Mouse (Mus musculus) mammary gland, adult 2 months (tissue): Measurements from ENCODE around the gene Rimkla. TPM values are rescaled to one million over a fixed set of nuclear protein-coding genes. Genes with fewer than 3 reads are reported as not detected.

Experiments used
- polyA plus RNA-seq: library from polyadenylated mRNA; depleted of rRNA; stranded (reverse); fragments of >200 nt; gene quantifications from 2 replicates; pipeline ENCODE4 v1.2.3, GENCODE M21; 2012; ENCODE audit warnings: low replicate concordance; rRNA removed

Gene Rimkla
- 0.10 and 0.49 TPM in 2 replicates for polyA plus RNA-seq

DNA sequence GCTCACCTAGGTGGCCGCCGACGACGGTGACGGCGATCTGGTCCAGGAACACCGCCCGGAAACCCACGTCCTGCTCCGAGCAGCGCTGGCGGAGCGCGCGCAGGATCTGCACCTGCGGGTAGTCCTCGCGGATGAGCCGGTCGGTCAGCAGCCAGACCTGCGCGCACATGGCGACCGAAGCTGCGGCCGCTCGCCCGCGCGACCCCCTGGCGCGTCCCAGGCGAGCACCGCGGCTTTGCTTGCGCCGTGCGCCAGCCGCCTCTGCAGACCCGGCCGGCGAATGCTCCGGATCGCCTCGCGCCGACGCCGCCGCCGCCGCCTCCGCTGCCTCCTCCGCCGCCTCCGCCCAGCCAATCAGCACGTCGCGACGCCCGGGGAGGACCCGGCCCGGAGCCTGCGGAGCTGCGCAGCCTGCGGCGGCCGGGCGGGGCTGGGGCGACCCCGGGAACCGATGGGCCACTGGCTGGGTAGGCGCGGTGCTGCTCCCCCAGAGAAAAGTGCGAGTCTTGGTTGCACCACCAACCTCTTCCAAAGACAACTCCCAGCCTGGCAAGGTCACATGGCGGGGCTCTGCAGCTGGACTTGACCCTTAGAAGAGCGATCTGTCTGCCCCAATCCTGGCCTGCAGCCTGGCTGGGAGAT lies at the start of gene Rimkla:
Rimkla (minus strand) TSS at position 338 of the 642 bp plus-strand sequence.

DNA sequence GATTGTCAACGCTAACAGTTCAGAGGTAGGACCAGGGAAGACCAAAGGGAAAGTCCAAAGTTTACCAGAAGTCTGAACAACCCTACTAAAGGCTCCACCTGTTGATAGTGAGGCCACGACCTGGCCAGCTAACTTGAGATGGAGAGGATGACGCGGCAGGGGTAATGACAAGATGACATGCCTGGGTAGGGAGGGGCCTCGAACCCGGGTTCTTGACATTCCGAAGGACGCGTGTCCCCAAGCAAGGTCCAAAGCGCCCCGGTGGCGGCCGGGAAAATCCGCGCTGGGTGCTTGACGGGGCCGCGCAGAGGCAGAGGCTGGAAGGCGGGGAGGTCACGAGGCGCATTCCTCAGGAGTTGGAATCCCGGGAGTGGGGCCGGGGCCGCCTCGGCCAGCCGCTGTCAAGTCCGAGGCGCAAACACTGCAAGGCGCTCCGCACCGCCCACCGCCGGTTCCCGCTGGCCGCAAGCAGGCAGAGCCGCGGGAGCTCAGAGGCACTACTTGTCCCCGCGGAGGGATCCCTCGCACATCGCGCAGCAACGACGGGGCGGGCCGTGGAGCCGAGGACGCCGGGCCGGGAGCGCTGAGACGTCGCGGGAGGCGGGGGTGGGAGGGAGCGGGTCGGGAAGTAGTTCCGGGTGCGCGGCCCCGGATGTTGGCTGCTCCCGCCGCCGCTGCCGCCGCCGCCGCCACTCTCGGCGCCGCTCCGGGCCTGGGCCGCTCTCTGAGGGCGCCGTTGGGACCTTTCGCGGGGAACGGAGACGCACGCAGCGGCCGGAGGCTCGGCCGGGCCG lies 46.8 kb upstream of the Rimkla start, which contains the start of gene Frg2f1:
Frg2f1 (minus strand) TSS at position 499 of the 794 bp plus-strand sequence.

DNA sequence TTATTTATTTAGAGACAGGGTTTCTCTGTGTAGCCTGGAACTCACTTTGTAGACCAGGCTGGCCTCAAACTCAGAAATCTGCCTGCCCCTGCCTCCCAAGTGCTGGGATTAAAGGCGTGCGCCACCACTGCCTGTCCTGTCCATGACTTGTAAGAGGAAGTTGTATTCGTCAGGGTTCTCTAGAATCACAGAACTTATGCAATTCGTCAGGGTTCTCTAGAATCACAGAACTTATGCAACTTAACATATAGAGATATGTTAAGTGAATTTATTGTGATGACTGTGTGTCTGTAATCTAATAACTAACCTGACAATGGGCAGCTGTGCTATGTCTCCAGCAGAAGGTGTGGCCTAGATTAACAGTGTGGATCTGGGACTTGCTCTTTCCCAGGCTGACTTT lies 44.2 kb upstream of the Rimkla start, which contains the start of gene Foxj3:
Foxj3 (plus strand) TSS at position 390 of the 400 bp plus-strand sequence.

GRCm38 (mm10) chr4:119422294-119422964 lies 70.0 kb downstream of the Rimkla start, which contains the start of the genes Ppcs and Zmynd12:
Ppcs (minus strand) TSS chr4:119422420.
Zmynd12 (plus strand) TSS chr4:119422814.

Other genes starting within 250 kb of the Rimkla start
- 7.5 and 11.0 TPM in 2 replicates for gene Cldn19, start 237.2 kb downstream of the Rimkla start, polyA plus RNA-seq
- gene Ybx1, start 198.0 kb downstream of the Rimkla start, polyA plus RNA-seq = 122 and 131 TPM in 2 replicates
- gene Ppih, start 172.1 kb downstream of the Rimkla start, polyA plus RNA-seq = 4.8 and 8.4 TPM in 2 replicates
- gene Ccdc30, start 77.1 kb downstream of the Rimkla start, polyA plus RNA-seq = 0.24 and 0.54 TPM in 2 replicates
- gene Ppcs, start 70.2 kb downstream of the Rimkla start, polyA plus RNA-seq = 16.0 and 24.6 TPM in 2 replicates
- gene Zmynd12, start 69.8 kb downstream of the Rimkla start, polyA plus RNA-seq = 0.27 and 0.99 TPM in 2 replicates
- gene Foxj3, start 44.4 kb upstream of the Rimkla start, polyA plus RNA-seq = 13.7 and 19.4 TPM in 2 replicates
- 6.7 and 19.8 TPM in 2 replicates for gene Frg2f1, start 46.9 kb upstream of the Rimkla start, polyA plus RNA-seq
- gene Guca2a, start 145.1 kb upstream of the Rimkla start, polyA plus RNA-seq = not detected in 2 replicates
- 0.47 TPM in 1 of 2 replicates, not detected in the other for gene Guca2b, start 166.3 kb upstream of the Rimkla start, polyA plus RNA-seq
- 11.6 and 13.6 TPM in 2 replicates for gene Hivep3, start 241.2 kb upstream of the Rimkla start, polyA plus RNA-seq